Mouse (Mus musculus) spleen, embryonic (tissue): ENCODE results near the gene Gabra4.
"Not testable (repeated sequence)": the region's sequence is repeated elsewhere in the genome, so short reads cannot be mapped to it uniquely, and the experiment has no call there.

Experiments used
- CTCF ChIA-PET: fragments of 350-600 bp; sonication (Branson Sonifier 250); formaldehyde crosslinking; loops from one replicate; lab custom pipeline; 2022; lab: Charles Lee

Gene Gabra4

DNA sequence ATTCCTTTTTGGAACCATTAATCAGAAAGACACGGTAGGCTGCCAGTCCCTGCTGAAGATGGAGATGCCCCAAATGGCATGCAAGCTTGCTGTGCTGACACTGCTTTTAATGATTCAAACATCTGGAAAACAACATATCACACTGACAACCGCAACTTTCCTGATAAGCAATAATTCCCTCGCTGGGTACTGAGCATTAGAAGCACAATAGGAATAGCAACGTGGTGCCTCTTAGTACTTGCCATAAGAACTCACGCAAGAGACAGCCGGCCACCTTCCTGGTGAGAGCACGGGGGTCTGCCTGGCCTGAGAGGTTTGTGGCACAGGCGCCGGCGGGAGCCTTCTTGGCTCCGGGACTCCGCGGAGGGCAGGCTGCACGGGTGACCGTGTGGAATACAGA lies 132.6 kb downstream of the Gabra4 start:
- CTCF ChIA-PET = not testable (repeated sequence)
